Mouse (Mus musculus): ENCODE measurements at regions not wholly inside any gene's neighbourhood (a gene's known extent, or its start where the extent isn't known, plus 50 kb on each side); places are given as distances from the start of the nearest gene placed in this dataset.

GRCm38 (mm10) chr1:183671541-183671940 is 253.5 kb downstream of the Hhipl2 start:
- no peak for TF ChIP-seq ZC3H11A (IDR thresholded peaks at IDR 0.05; ENCODE audit: borderline replicate concordance, low read depth, low read length)
- TF ChIP-seq MAFK (IDR thresholded peaks at IDR 0.05; ENCODE audit: insufficient read depth, low read depth, low read length) = no peak

All from ES-E14 (cell line).